In the genomic region with DNA sequence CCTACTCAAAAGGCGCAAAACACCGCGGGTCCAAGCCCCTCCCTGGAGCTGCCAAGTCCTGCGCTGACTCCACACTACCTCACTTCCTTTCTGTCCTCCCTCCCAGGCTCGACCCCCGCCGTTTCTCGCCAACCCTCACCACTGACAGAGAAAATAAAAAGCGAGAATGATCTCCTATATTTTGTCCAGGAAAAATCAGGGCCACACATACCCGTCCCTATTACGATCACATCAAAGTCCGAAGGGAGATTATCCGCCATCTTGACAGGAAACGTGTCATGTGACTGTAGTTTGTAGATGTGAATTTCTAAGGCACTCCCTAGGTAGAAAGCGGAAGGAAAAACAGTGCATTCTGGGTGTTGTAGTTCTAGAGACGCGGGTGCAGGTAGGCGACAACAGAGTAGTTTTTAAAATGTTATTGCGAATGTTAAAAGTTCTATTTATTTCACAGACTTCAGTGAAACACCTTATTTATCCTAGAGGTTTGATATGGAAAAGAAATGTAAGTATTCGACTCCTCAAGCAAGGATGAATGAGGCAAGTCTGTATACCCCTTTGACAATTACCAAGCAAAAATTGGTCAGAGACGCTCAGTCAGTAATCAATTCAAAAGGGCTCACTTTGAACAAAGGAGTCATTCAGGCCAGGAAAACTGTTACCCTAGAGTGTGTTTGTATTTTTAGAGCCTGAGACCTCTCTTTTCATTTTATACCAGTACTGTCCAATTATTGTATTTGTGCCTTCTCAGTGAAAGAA, we compare ENCODE assay signal across 8 mouse cellular contexts. TPM values are rescaled to one million over a fixed set of nuclear protein-coding genes. Genes with fewer than 3 reads are reported as not detected.
DNase-seq lines count a peak whose midpoint lies in the region; ATAC-seq and TF ChIP-seq lines count a peak whose summit lies in the region.

TSS of gene Chm (minus strand) at position 288 of the 756 bp plus-strand sequence.

- H3K4me2 ChIP-seq in CH12.LX (ENCODE audit: insufficient read depth, low read depth, poor library complexity, severe bottlenecking) = peak within 1 kb of the TSS; percentile 29; the same call in 1 of the 2 replicates
- peak within 1 kb of the TSS; percentile 66 for H3K4me2 ChIP-seq in heart, embryonic 13.5 days
- H3K4me2 ChIP-seq in kidney, postnatal 0 days (ENCODE audit: low read length) = peak within 1 kb of the TSS; percentile 52

- peak within 1 kb of the TSS; percentile 68 for H3K9ac ChIP-seq in CH12.LX (ENCODE audit: insufficient read depth, low read depth)
- peak within 1 kb of the TSS; percentile 81 for H3K9ac ChIP-seq in heart, embryonic 13.5 days
- H3K9ac ChIP-seq in kidney, postnatal 0 days (ENCODE audit: low read depth, low read length) = peak within 1 kb of the TSS; percentile 65
- H3K9ac ChIP-seq in liver, adult 2 months (ENCODE audit: low read depth, low read length) = peak within 1 kb of the TSS; percentile 80

- peak; percentile 66 for ATAC-seq in heart, embryonic 13.5 days (ENCODE audit: extremely low read depth, insufficient number of reproducible peaks, low FRiP score, low TSS enrichment)
- peak; percentile 94 for ATAC-seq in kidney, postnatal 0 days (replicated peaks; ENCODE audit: low FRiP score, low read depth)
- ATAC-seq in monocyte, adult 5-6 weeks (replicated peaks; ENCODE audit: insufficient number of reproducible peaks, low FRiP score, low TSS enrichment, poor library complexity, severe bottlenecking) = peak; percentile 96

- peaks cover 6% of the 10 kb centered on the region; the same call in 1 of the 2 replicates for H3K79me2 ChIP-seq in CH12.LX (replicated peaks; ENCODE audit: control insufficient read depth, extremely low read depth, insufficient read depth, poor library complexity, severe bottlenecking)
- peaks cover 6% of the 10 kb centered on the region for H3K79me2 ChIP-seq in liver, adult 2 months (ENCODE audit: control insufficient read depth, insufficient read depth, low read length)

- TF ChIP-seq POLR2A in CH12.LX (IDR thresholded peaks at IDR 0.05; ENCODE audit: low read depth, low read length) = peak; percentile 49; the same call in 1 of the 2 replicates
- no peak for TF ChIP-seq POLR2A in liver, adult 2 months (IDR thresholded peaks at IDR 0.05; ENCODE audit: extremely low read depth, insufficient read depth, low read length)

- TF ChIP-seq CTCF in CH12.LX (conservative IDR thresholded peaks at IDR 0.05 in 1 of 2, IDR thresholded peaks at IDR 0.05 in 1 of 2; ENCODE audit: low read depth in 2 of 2, low read length in 2 of 2) = no peak
- no peak for TF ChIP-seq CTCF in kidney, postnatal 0 days (IDR thresholded peaks at IDR 0.05; ENCODE audit: low read depth)
- no peak for TF ChIP-seq CTCF in liver, adult 2 months (IDR thresholded peaks at IDR 0.05; ENCODE audit: low read depth, low read length)

- no peak within 1 kb of the TSS for H3K27ac ChIP-seq in CH12.LX (ENCODE audit: insufficient read depth, low read depth)
- peak within 1 kb of the TSS; percentile 74 for H3K27ac ChIP-seq in heart, embryonic 13.5 days (replicated peaks)
- peak within 1 kb of the TSS; percentile 70 for H3K27ac ChIP-seq in kidney, postnatal 0 days
- peak within 1 kb of the TSS; percentile 84 for H3K27ac ChIP-seq in liver, adult 2 months (replicated peaks; ENCODE audit: insufficient read depth, low read depth, low read length)

- TF ChIP-seq RAD21 in CH12.LX (IDR thresholded peaks at IDR 0.05; ENCODE audit: low read depth, low read length) = no peak

- dilution Hi-C loops in CH12.LX (cut with MboI; ENCODE audit: extremely low pct_ligation_motif_present, extremely low pct_unique_long_range_greater_than_20kb, low sequenced_read_pairs) = no loop called here

- no peaks in the 10 kb centered on the region for H3K9me3 ChIP-seq in CH12.LX (replicated peaks; ENCODE audit: low read length)
- H3K9me3 ChIP-seq in erythroblast, embryonic 14.5 days (ENCODE audit: control insufficient read depth, low read length) = no peaks in the 10 kb centered on the region
- no peaks in the 10 kb centered on the region for H3K9me3 ChIP-seq in heart, embryonic 13.5 days
- no peaks in the 10 kb centered on the region for H3K9me3 ChIP-seq in kidney, postnatal 0 days (replicated peaks; ENCODE audit: low read length)

- WGBS in heart, embryonic 13.5 days = 7% methylated on average over 21 of the region's 21 CpGs
- 20% methylated on average over 21 of the region's 21 CpGs for whole genome bisulfite sequencing in kidney, postnatal 0 days
- under 1% methylated on average over 21 of the region's 21 CpGs for whole genome bisulfite sequencing in liver, adult 2 months

- H3K4me1 ChIP-seq in CH12.LX (ENCODE audit: control insufficient read depth in 1 of 2, insufficient read depth in 2 of 2) = no peaks in the 10 kb centered on the region
- H3K4me1 ChIP-seq in erythroblast, embryonic 14.5 days (ENCODE audit: control insufficient read depth) = peaks cover 2% of the 10 kb centered on the region
- no peaks in the 10 kb centered on the region for H3K4me1 ChIP-seq in heart, embryonic 13.5 days
- no peaks in the 10 kb centered on the region for H3K4me1 ChIP-seq in kidney, postnatal 0 days (replicated peaks; ENCODE audit: insufficient read depth, low read length)
- H3K4me1 ChIP-seq in liver, adult 2 months (ENCODE audit: control insufficient read depth, insufficient read depth, low read length) = no peaks in the 10 kb centered on the region

- H3K36me3 ChIP-seq in CH12.LX (replicated peaks in 1 of 2; ENCODE audit: control insufficient read depth in 1 of 2, insufficient read depth in 1 of 2, low read length in 1 of 2) = no peaks in the 10 kb centered on the region
- H3K36me3 ChIP-seq in erythroblast, embryonic 14.5 days (ENCODE audit: control insufficient read depth) = no peaks in the 10 kb centered on the region
- H3K36me3 ChIP-seq in heart, embryonic 13.5 days = no peaks in the 10 kb centered on the region
- H3K36me3 ChIP-seq in kidney, postnatal 0 days (ENCODE audit: insufficient read depth, low read length) = no peaks in the 10 kb centered on the region
- H3K36me3 ChIP-seq in liver, adult 2 months (ENCODE audit: control insufficient read depth, insufficient read depth, low read length) = no peaks in the 10 kb centered on the region

- no peak for TF ChIP-seq EP300 in CH12.LX (IDR thresholded peaks at IDR 0.05; ENCODE audit: low read length)

- H3K4me3 ChIP-seq in CH12.LX (replicated peaks in 1 of 3; ENCODE audit: low read depth in 2 of 3, low read length in 2 of 3, poor library complexity in 1 of 3) = peak within 1 kb of the TSS; percentile 61 to 80 (median 74)
- peak within 1 kb of the TSS; percentile 83 for H3K4me3 ChIP-seq in erythroblast, embryonic 14.5 days (replicated peaks)
- peak within 1 kb of the TSS; percentile 65 for H3K4me3 ChIP-seq in heart, embryonic 13.5 days
- peak within 1 kb of the TSS; percentile 61 for H3K4me3 ChIP-seq in kidney, postnatal 0 days (replicated peaks; ENCODE audit: low read depth, low read length)
- H3K4me3 ChIP-seq in liver, adult 2 months (ENCODE audit: insufficient read depth, low read depth, low read length) = peak within 1 kb of the TSS; percentile 100

- H3K27me3 ChIP-seq in CH12.LX (replicated peaks) = no peaks in the 10 kb centered on the region
- no peaks in the 10 kb centered on the region for H3K27me3 ChIP-seq in erythroblast, embryonic 14.5 days (ENCODE audit: control insufficient read depth)
- no peaks in the 10 kb centered on the region for H3K27me3 ChIP-seq in heart, embryonic 13.5 days (replicated peaks)
- H3K27me3 ChIP-seq in kidney, postnatal 0 days (ENCODE audit: insufficient read depth, low read length) = no peaks in the 10 kb centered on the region
- H3K27me3 ChIP-seq in liver, adult 2 months (ENCODE audit: control insufficient read depth, insufficient read depth, low read length) = no peaks in the 10 kb centered on the region

- peak; percentile 71 for DNase-seq in CH12.LX (ENCODE audit: extremely low read depth)
- DNase-seq in brain, embryonic 18.5 days (ENCODE audit: low read depth, low spot score) = peak; percentile 71
- peak; percentile 88 for DNase-seq in kidney, postnatal 0 days (ENCODE audit: low spot score)
- peak; percentile 85 for DNase-seq in liver, adult 2 months (ENCODE audit: extremely low read depth, low read depth, low spot score)
- DNase-seq in spleen, postnatal 4 days (ENCODE audit: low spot score in 2 of 2) = peak; percentile 15 to 63

- in situ Hi-C loops in CH12.LX (cut with MboI; ENCODE audit: low pct_ligation_motif_present, low pct_unique_long_range_greater_than_20kb, low sequenced_read_pairs) = no loop called here

TF ChIP-seq in CH12.LX, 34 proteins besides CTCF, POLR2A, EP300 and RAD21:
- TF ChIP-seq MAX (IDR thresholded peaks at IDR 0.05; ENCODE audit: low read length) (no peak), ELF1 (IDR thresholded peaks at IDR 0.05; ENCODE audit: low read depth, low read length) (peak; percentile 63), USF2 (conservative IDR thresholded peaks at IDR 0.05; ENCODE audit: low read depth, low read length) (peak; percentile 72), HCFC1 (IDR thresholded peaks at IDR 0.05; ENCODE audit: low read depth, low read length) (peak; percentile 95), KAT2A (IDR thresholded peaks at IDR 0.05; ENCODE audit: insufficient replicate concordance, low read length) (peak; percentile 84; the same call in 1 of the 2 replicates), TCF12 (IDR thresholded peaks at IDR 0.05; ENCODE audit: low read depth, low read length) (peak; percentile 48), NELFE (IDR thresholded peaks at IDR 0.05; ENCODE audit: low read depth, low read length) (peak; percentile 43; the same call in 1 of the 2 replicates), USF1 (IDR thresholded peaks at IDR 0.05; ENCODE audit: low read depth, low read length) (peak; percentile 75), TBP (conservative IDR thresholded peaks at IDR 0.05; ENCODE audit: low read depth, low read length) (0 out of 2 replicates have a peak, but pooled peaks have one; percentile 60), BHLHE40 (IDR thresholded peaks at IDR 0.05; ENCODE audit: low read depth, low read length) (peak; percentile 48), JUND (conservative IDR thresholded peaks at IDR 0.05; ENCODE audit: low read depth, low read length) (no peak), NRF1 (IDR thresholded peaks at IDR 0.05; ENCODE audit: low read depth, low read length) (peak; percentile 33; the same call in 1 of the 2 replicates), ETS1 (conservative IDR thresholded peaks at IDR 0.05; ENCODE audit: low read depth, low read length) (no peak)

RNA-seq across cellular contexts. Expression of gene Chm, which starts in this region (rescaled TPM):
- total RNA-seq in CH12.LX (2012; rRNA removed) = 7.0 and 8.4 TPM in 2 replicates
- 25.7 and 33.6 TPM in 2 replicates for total RNA-seq in CH12.LX (2014; rRNA removed)
- 9.2 and 12.5 TPM in 2 replicates for polyA plus RNA-seq in CH12.LX (2012; ENCODE audit: insufficient read length, low read depth)
- polyA plus RNA-seq in erythroblast, embryonic 14.5 days (2012) = 0.02 and 0.06 TPM in 2 replicates
- polyA plus RNA-seq in heart, embryonic 13.5 days (2015; fragmentation: Nextera tagmentation; extraction: Ambion mirVana) = 7.6 and 8.7 TPM in 2 replicates
- polyA plus RNA-seq in kidney, postnatal 0 days (2015; fragmentation: Nextera tagmentation; extraction: Ambion mirVana) = 12.7 and 13.2 TPM in 2 replicates
- total RNA-seq in liver, adult 2 months (2014; rRNA removed) = 12.1 and 15.8 TPM in 2 replicates
- 0.66 TPM in 2 replicates for polyA plus RNA-seq in liver, adult 2 months (2012; rRNA removed)
- total RNA-seq in monocyte, adult 5-6 weeks (2017) = 32.3 to 38.0 TPM (median 36.0 TPM) in 3 replicates
